Mouse (Mus musculus) kidney, postnatal 0 days (tissue): ENCODE results near the gene Mob1b. TPM values are rescaled to one million over a fixed set of nuclear protein-coding genes. Genes with fewer than 3 reads are reported as not detected.

Source experiments
- ATAC-seq: fragments of 200-750 bp; cut with Nextera tagmentation; replicated peaks from 2 replicates; pipeline ENCODE4 v1.8.0; 2017; ENCODE audit warnings: low read depth, moderate number of reproducible peaks, moderate TSS enrichment, moderate library complexity; ENCODE audit not compliant: low FRiP score
- DNase-seq: peaks from one replicate; pipeline ENCODE4 v3.0.0-alpha.2; 2016; ENCODE audit warnings: low spot score
- H3K27ac ChIP-seq: fragments of 300-500 bp; sonication (generic); 2 replicates; pipeline ENCODE4 v1.5.1; 2014; ENCODE audit warnings: mild to moderate bottlenecking
- H3K27me3 ChIP-seq: fragments of 300-500 bp; sonication (generic); 2 replicates; pipeline ENCODE4 v1.6.1; 2014; ENCODE audit warnings: low read length, mixed read lengths; ENCODE audit not compliant: insufficient read depth
- H3K36me3 ChIP-seq: fragments of 300-500 bp; sonication (generic); 2 replicates; pipeline ENCODE4 v1.6.1; 2014; ENCODE audit warnings: low read length, mixed read lengths; ENCODE audit not compliant: insufficient read depth
- H3K4me1 ChIP-seq: fragments of 300-500 bp; sonication (generic); replicated peaks from 2 replicates; pipeline ENCODE4 v1.6.1; 2014; ENCODE audit warnings: antibody characterized with exemption, low read length, mixed read lengths; ENCODE audit not compliant: insufficient read depth
- H3K4me2 ChIP-seq: fragments of 300-500 bp; sonication (generic); 2 replicates; pipeline ENCODE4 v1.6.1; 2014; ENCODE audit warnings: mild to moderate bottlenecking, low read length, moderate library complexity, mixed read lengths
- H3K4me3 ChIP-seq: fragments of 300-500 bp; sonication (generic); replicated peaks from 2 replicates; pipeline ENCODE4 v1.5.1; 2014; ENCODE audit warnings: low read depth, low read length
- H3K9ac ChIP-seq: fragments of 300-500 bp; sonication (generic); 2 replicates; pipeline ENCODE4 v1.6.1; 2014; ENCODE audit warnings: low read depth, low read length
- H3K9me3 ChIP-seq: fragments of 300-500 bp; sonication (generic); replicated peaks from 2 replicates; pipeline ENCODE4 v1.6.1; 2016; ENCODE audit warnings: low read length, inconsistent platforms, mixed read lengths
- CTCF ChIP-seq: IDR thresholded peaks from 2 replicates; pipeline ENCODE4 v1.5.1; 2016; ENCODE audit warnings: antibody characterized with exemption, low read depth, mild to moderate bottlenecking, moderate library complexity
- WGBS: fragments of 180-500 bp; shearing (Covaris S2); extraction: QIAGEN DNeasy Blood & Tissue Kit; methylation state at CpG from one replicate; pipeline ENCODE4 v1.1.7; 2014; 5-methylcytosine and 5-hydroxymethylcytosine counted together
- polyA plus RNA-seq: library from polyadenylated mRNA; unstranded; fragments of >200 nt; fragmentation: Nextera tagmentation; extraction: Ambion mirVana; gene quantifications from 2 replicates; pipeline ENCODE4 v1.2.1, GENCODE M21; 2015

Mob1b gene
- polyA plus RNA-seq, 1 experiment from 2014 or later, result 9.1 TPM

DNA sequence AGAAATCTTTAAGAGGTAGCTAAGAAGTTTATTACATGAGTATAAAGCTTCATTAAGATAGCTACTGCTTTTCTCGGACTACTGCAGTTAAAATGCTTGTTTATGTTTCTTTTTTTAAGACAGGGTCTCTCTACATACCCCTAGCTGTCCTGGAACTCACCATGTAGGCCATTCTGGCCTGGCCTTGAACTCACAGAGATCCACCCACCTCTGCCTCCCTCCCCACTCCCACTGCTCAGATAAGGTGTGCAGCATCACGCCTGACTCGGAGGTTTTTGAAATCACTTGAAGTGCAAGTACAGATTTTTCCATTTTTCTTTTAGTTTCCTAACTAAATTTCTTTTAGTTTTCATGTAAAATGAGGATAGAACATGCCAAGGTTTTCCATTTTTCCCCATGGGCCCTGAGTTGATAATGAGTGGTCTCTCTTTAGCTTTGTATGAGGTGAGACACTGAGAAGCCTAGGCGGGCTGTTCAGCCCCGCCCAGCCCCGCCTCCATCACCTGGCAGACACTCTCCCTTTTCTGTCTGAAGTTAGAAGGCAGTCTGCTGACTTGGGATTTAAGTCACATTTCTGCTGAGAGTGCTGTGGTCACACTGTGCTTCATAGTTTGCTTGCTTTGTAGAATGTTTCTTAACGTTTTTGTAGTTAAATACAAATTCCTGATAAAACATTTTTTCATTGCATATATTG lies 61.6 kb downstream of the Mob1b start:
- no peaks in the 10 kb centered on the region for H3K9me3 ChIP-seq
- H3K4me3 ChIP-seq, result no peak overlapping the region
- no peak overlapping the region for H3K9ac ChIP-seq
- TF ChIP-seq CTCF, result no peak
- WGBS, result 76% methylated on average over 7 of the region's 7 CpGs
- ATAC-seq, result no peak
- no peak overlapping the region for H3K27ac ChIP-seq
- H3K4me2 ChIP-seq, result no peak overlapping the region
- H3K4me1 ChIP-seq, result no peaks in the 10 kb centered on the region
- H3K27me3 ChIP-seq, result no peaks in the 10 kb centered on the region
- DNase-seq, result no peak
- H3K36me3 ChIP-seq, result peaks cover 10% of the 10 kb centered on the region; the same call in 1 of the 2 replicates

DNA sequence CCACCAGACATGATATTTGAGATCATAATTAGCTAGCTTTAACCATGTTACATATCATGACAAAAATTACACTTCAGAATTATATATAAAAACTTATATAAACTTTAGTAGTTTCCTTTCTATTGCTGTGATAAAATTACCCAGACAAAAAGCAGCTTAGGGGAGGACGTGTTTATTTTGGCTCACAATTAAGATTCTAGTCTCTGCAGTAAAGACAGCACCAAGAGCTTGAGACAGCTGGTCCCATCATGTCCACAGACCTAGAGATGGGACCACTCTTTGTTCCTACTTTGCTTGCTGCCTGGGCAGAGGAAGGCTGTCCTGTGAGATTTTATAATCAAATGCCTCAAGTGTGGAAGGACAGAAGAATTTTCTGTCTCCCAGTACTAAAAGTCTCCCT lies 64.4 kb downstream of the Mob1b start:
- no peak overlapping the region for H3K4me3 ChIP-seq
- DNase-seq, result peak; percentile 57
- 0 out of 2 replicates have a peak, but pooled peaks cover 7% of the 10 kb centered on the region for H3K36me3 ChIP-seq
- H3K4me2 ChIP-seq, result no peak overlapping the region
- no peaks in the 10 kb centered on the region for H3K27me3 ChIP-seq
- no peak for ATAC-seq
- 69% methylated on average over 1 of the region's 1 CpGs for WGBS
- H3K9ac ChIP-seq, result no peak overlapping the region
- H3K9me3 ChIP-seq, result no peaks in the 10 kb centered on the region
- TF ChIP-seq CTCF, result no peak
- H3K4me1 ChIP-seq, result no peaks in the 10 kb centered on the region
- no peak overlapping the region for H3K27ac ChIP-seq

DNA sequence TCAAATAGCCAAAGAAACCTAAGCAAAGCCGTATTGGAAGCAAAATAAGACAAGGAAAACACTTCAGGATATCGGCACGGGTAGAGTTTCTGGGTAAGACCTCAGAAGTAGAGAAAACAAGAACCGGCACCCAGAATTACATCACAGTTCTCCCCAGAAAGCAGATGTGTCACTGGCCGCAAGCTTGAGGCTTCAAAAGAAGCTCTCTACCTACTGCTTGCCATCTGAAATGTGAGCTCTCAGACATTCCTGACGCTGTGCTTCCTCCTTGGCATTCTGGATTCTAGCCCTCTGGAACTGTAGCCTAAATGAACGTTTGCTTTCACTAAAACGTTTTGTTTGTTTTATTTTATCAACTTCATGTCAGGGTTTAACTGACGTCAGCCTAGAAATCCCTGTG lies 70.0 kb downstream of the Mob1b start:
- Histone ChIP-seq H3K4me3 (no peak overlapping the region), H3K4me1 (no peaks in the 10 kb centered on the region), H3K9ac (no peak overlapping the region), H3K4me2 (no peak overlapping the region), H3K27me3 (no peaks in the 10 kb centered on the region), H3K36me3 (no peaks in the 10 kb centered on the region), H3K27ac (no peak overlapping the region), H3K9me3 (no peaks in the 10 kb centered on the region)
- ATAC-seq (no peak), DNase-seq (no peak)
- WGBS, result 42% methylated on average over 9 of the region's 9 CpGs
- TF ChIP-seq CTCF, result no peak

DNA sequence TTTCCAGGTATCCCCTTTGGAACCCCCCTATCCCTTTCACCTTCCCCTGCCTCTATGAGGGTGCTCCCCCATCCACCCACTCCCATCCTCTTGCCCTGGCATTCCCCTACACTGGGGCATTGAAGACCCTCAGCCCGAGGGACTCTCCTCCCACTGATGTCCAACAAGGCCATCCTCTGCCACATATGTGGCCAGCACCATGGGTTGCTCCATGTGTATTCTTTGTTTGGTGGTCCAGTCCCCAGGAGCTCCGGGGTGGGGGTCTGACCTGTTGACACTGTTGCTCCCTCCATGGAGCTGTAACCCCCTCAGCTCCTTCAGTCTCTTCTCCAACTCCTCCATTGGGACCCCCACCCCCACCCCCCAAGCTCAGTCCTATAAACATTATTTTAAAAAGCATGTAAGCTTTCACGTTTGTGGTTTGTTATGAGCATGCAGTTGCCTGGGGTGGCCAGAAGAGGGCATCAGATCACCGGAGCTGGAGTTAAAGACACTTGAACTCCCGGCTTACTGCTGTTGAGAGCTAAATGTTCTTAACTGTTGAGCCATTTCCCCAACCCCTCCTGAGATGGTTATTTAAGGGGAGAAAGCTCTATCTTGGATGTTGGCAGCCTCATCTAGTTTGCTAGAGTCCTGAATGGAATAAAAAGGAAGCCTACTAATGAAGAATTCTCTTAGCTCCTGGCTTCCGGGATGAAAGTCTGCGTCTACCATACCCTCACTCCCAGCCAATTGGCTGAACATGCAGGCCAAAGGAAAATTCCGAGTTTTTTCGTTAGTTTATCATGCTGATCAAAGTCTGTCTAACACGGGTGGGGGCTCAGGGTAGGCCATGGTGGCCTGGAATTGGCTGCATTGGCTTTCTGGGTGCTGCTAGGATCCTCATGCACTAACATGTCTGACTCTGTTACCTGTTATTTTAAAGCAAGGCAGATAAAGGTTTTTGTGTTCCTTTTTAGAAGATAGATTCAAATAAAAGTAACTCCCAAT lies 70.9 kb downstream of the Mob1b start:
- Histone ChIP-seq H3K36me3 (no peaks in the 10 kb centered on the region), H3K4me3 (no peak overlapping the region), H3K9me3 (no peaks in the 10 kb centered on the region), H3K4me1 (no peaks in the 10 kb centered on the region), H3K27me3 (no peaks in the 10 kb centered on the region), H3K27ac (no peak overlapping the region), H3K4me2 (no peak overlapping the region), H3K9ac (no peak overlapping the region)
- 42% methylated on average over 10 of the region's 10 CpGs for WGBS
- ATAC-seq (0 out of 2 replicates have a peak, but pooled peaks have one; percentile 42), DNase-seq (peak; percentile 79)
- TF ChIP-seq CTCF, result peak; percentile 87

DNA sequence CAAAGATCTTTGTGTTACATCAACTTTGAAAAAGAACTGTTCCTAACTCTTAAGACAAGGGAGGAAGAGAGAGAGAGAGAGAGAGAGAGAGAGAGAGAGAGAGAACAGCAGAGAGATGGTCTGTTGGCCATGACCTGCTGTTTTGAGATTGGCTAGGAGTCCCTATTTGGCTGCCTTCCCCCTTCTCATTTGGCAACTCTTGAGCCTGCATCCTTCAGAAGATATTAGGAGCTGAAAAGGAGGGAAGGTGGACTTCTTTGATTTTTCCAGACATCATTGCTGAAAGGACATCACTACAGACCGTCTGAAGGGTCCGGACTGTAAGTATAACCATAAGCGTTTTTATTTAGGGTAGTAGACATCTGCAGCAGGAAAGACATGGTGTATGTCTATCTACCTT lies 73.0 kb downstream of the Mob1b start:
- Histone ChIP-seq H3K4me2 (no peak overlapping the region), H3K27me3 (no peaks in the 10 kb centered on the region), H3K27ac (no peak overlapping the region), H3K36me3 (no peaks in the 10 kb centered on the region), H3K9ac (no peak overlapping the region), H3K4me3 (no peak overlapping the region), H3K4me1 (no peaks in the 10 kb centered on the region), H3K9me3 (no peaks in the 10 kb centered on the region)
- no peak for DNase-seq
- 88% methylated on average over 3 of the region's 3 CpGs for WGBS
- no peak for ATAC-seq
- TF ChIP-seq CTCF, result no peak

DNA sequence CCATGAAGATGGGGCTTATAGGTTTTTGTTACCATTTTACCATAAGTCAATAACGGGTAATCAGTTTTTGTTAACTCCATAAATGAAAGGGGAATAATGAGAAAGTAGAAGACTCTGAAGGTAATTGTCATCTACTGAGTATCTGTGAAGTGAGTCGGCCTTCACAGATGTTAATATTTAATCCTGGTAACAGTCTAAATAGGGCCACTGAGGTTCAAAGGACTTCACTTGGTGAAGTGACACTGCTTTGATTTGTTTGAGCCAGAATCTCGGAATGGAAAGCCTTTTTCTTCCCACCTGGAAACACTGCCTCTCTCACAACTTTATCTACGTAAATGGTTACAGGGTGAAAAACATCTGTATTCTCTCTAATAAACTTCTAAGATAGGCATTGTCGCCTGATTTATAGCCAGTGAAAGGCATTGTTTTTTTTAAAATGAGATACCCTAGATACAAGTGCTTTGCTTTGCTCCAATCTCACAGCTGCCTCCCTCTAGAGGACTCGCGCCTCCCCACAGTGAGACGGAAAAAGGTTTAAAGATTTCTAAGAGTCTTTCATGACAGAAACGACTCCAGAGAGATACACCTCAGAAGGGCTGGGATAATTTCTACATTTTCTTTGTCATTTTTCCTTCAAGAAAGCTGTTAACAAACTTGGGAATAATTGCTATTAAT lies 75.4 kb downstream of the Mob1b start:
- no peaks in the 10 kb centered on the region for H3K27me3 ChIP-seq
- H3K4me2 ChIP-seq, result peak overlapping the region; percentile 29
- H3K9me3 ChIP-seq, result no peaks in the 10 kb centered on the region
- no peaks in the 10 kb centered on the region for H3K4me1 ChIP-seq
- peak; percentile 67 for DNase-seq
- no peaks in the 10 kb centered on the region for H3K36me3 ChIP-seq
- no peak overlapping the region for H3K9ac ChIP-seq
- peak; percentile 41; the same call in 1 of the 2 replicates for ATAC-seq
- 31% methylated on average over 9 of the region's 9 CpGs for WGBS
- peak overlapping the region; percentile 48; the same call in 1 of the 2 replicates for H3K27ac ChIP-seq
- peak; percentile 30; the same call in 1 of the 2 replicates for TF ChIP-seq CTCF
- H3K4me3 ChIP-seq, result no peak overlapping the region
